Mouse (Mus musculus) left cerebral cortex, postnatal 36 days (tissue): ENCODE measurements around the gene Gm11213. TPM values are rescaled to one million over a fixed set of nuclear protein-coding genes. Genes with fewer than 3 reads are reported as not detected.

Experiments used
- DNase-seq, 2 experiments: peaks; one replicate each; pipeline ENCODE4 v3.0.0; 2021 to 2022; ENCODE audit warnings: low spot score in 2 of 2, mixed read lengths in 1 of 2
- intact Hi-C: fragments of 180-260 bp; cut with DNase I; formaldehyde crosslinking; loops from one replicate; pipeline ENCODE4 v1.15.1; 2025
- total RNA-seq, 2 experiments: library from RNA; stranded (reverse); gene quantifications; 2 replicates each; pipeline ENCODE4 v1.2.3; 2021

The Gm11213 gene
- total RNA-seq = not detected

DNA sequence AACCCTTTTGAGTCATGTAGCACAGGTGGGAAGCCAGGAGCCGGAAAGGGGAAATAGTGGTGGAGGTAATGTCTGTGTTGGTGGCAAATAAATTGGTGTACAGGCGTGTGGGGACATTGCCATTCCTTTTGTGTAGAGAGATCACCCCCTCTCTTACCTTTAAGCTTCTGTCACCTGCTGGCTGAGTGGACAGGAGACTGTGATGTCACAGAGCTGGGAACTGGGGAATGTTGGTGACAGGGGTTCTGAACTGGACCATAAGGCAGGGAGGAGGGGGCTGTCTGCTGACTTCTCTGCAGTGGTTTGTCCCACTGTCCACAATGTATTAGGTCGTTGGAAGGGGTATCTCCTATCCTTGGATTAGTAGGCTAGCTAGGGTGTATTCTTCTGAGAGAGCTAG lies at the start of gene Gm11213:
TSS of gene Gm11213 (minus strand) at position 317 of the 400 bp plus-strand sequence.
- intact Hi-C loops = no loop called here

DNA sequence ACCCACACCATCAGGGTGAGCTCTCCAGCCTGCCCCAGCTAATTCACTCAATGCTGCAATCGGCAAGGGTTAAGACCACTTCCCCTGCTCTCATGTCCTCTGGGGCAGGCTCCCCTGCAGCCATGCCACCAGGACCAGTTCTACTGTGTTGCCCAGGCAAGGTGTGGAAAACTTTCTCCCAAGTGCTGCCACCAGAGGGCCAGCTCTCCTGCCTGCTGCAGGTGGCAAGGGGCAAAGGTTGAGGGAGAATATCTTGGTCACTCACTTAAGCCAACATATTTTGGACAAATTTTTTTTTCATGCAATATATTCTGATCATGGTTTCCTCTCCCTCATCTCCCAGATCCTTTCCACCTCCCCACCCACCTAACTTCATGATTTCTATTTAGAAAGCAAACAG lies 49.3 kb upstream of the Gm11213 start:
- intact Hi-C loops = no loop called here
- no peak for DNase-seq

More for the DNA sequence above, at the start of gene Gm11213:
- no peak for DNase-seq

DNA sequence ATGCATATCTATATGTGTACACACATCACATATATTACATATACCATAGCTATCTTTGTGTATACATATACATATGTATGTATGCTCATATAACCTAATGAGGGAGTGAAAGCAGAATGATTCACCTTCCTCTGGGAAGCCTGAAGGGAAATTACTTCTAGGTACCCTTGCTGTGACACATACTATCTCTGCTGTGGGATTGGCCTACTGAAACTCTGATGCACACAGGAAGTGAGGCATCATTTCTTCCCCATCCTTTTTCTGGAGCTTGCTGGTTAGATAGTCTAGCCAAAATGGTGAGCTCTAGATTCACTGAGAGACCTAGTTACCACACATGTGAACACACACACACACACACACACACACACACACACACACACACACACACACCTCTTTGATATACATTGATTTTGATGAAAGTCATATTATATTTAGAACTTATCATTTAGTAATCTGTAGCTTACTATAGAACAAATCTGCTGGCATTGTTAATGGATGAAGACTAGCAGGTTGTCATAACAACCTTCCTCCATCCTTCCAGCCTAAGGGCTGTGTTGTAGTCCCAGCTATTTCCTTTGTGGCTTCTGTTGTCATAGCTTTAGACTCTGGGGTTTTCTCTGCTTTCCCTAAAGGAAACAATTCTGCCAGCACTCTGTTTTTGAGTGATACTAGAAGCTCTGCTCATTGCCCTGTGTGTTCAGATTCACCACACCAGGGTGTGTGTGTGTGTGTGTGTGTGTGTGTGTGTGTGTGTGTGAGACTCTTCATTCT lies 39.1 kb upstream of the Gm11213 start:
- no peak for DNase-seq
- intact Hi-C loops = no loop called here

DNA sequence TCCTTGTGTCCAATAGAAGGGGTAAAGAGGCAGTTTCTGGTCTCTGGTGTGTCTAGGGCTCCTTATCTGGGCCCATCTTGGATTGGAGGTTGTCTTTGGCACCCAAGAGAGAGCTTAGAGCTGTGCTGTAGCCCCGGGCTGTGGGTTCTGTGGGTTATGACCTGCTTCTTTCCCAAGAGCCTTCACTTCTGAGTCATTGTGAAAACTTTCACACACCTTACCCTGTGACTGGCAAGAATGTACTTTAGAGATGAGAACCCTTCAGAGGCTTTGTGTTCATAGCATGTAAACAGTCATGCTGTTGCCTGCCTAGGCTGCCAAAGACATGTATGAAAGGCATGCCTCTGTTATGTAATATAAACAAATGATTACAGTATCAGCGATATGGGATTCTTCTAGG lies 34.8 kb upstream of the Gm11213 start:
- no peak for DNase-seq
- intact Hi-C loops = no loop called here

DNA sequence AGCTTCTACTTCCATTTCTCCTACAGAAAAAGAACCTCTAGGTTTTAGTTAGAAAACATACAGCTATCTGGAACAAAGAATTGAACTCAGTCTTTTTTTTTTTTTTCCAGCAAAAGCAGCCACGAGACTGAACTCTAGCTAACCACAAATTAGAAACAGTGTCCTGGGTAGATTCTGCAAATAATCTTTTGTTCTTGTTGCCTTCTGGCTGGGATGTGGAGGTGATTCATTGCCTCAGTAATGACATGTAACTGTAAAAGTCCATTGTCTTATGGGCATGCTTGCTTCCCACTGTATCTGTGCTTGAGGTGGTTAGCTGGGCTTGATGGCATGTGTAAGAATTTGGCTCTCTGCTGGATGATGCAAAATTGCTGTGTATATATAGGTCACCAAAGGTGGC lies 33.5 kb upstream of the Gm11213 start:
- DNase-seq = no peak
- intact Hi-C loops = no loop called here

DNA sequence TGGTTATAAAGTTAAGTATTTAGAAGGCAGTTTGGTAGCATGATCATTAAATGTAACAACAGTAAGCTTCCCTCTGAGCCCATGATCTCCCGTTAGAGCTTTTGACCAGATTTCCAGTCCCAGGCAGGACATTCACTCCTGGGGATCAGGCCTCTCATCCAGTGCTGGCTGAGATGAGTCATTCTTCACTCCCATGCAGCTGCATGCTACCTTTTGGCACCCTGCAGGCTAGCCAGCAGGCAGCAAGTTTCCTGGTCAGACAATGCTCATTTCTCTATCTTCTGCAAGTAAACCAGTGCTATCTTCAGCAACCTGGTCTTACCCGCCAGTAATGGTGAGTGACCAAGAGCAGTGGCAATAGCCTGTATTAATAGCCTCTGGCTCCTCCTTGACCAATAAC lies 28.1 kb upstream of the Gm11213 start:
- intact Hi-C loops = no loop called here
- no peak for DNase-seq

DNA sequence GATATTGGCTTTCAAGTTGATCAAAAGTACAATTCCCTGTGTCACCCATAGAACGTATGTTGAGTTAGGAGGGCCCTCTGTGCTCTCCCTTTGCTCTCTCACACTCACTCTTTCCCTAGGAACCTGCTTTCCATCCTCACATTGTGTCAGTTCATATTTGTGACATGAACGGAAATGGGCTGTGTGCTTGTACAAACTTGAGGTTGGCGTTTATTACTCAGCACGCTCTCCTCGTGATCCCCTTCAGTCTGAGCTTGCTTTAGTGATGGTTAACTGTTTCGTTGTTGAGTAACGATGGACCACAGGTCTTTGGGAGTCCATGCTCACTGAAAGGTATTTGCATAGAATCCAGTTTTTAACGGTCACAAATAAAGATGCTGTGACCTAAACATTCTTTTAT lies 22.1 kb upstream of the Gm11213 start:
- DNase-seq = no peak
- intact Hi-C loops = no loop called here

DNA sequence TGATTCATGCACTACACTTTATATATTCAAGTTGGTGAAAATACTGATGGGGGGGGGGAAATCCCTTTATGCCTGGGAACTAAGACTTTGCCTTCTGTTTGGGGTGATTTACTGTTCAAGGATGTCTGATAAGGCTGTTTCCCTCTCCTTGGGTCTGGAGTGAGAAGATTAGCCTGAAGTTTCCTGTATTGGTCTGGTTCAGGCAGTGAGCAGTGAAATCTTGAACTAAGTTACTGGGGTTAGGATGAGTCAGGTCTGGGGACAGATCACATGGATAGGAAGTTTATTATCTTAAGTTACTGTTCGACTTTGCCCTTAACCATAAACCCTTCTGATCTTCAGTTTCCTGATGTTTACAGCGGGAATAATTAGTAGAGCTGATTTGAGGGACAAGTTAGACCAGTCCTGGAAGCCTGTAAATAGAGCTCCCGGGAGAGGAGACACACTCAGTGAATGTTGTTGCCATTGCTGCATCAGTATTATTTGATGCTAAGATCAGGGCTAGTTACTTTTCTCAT lies 20.6 kb upstream of the Gm11213 start:
- intact Hi-C loops = no loop called here
- DNase-seq = no peak

DNA sequence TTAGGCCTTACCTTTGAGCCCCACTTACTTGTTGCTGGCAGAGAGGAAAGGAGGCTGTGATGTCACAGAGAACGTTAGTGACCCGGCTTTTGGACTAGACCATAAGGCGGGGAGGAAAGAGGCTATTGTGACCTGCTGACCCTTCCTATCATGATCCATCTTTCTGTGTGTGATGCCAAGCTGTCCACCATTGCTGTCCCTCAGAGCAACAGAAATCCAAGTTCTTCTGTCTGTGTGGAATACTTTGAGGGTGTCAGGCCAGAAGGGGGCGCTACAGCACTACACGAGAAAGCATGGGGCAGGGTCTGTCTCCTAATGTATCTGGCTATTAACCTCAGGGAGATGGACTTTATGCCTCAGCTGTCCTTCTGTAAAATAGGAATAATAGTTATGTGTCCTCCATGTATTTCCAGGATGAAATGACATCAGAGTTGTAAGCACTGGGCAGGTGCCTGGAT lies 17.3 kb upstream of the Gm11213 start, which contains the start of gene Tex48:
TSS of gene Tex48 (minus strand) at position 51 of the 458 bp plus-strand sequence.
- intact Hi-C loops = no loop called here

DNA sequence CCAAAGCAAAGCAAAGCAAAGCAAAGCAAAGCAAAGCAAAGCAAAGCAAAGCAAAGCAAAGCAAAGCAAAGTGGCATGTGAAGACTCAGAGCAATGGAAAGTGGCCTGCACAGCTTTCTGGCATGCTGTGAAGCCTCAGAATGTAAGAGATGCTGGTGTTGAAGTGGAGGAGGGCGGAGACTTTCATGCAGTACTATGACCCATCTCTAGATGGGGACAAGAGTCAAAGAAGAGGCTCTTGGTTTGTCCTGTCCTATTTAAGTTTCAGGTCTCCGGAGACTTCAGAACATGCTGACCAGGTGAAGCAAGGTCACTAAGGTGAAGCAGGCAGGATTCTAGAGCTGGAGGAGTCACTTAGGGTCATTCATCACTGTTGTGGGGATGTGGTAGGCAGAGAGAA lies 16.8 kb upstream of the Gm11213 start:
- intact Hi-C loops = no loop called here
- no peak for DNase-seq

More for the DNA sequence above, 17.3 kb upstream of the Gm11213 start, which contains the start of gene Tex48:
- no peak for DNase-seq

DNA sequence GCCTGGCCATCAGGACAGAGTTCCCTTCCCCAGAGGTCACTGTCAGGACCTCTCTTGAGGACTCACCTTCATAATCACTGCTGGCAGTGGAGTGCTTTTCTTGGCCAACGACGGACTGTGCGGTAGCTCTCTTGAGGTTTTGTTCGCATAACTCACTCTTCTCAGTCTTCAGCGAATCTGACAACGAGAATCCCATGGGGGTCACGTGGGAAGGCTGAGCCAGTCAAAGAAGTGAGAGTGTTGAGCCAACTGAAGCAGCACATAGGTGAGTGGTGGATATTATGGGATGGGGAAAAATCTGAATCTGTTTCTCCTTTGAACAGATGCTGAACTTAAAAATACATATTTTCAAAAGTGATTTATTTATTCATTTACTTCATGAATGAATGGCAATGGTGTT lies 3.3 kb upstream of the Gm11213 start:
- intact Hi-C loops = no loop called here
- DNase-seq = no peak

DNA sequence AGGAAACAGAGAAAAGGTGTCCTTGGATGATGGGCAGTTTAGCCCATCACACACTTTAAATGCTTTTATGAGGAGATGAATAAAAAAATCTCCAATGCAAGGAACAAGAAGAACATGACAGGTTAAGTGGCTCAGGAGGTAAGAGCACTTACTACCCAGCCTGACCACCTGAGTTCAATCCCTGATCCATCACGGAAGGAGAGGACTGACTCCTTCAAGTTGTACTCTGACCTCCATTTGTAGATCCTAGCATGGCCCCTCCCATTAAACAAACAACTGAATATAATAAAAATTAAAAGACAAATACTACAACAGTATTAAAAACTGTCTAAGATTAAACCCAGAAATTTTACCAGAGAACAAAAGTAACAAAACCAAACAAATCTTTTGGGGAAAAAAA lies 907 bp upstream of the Gm11213 start:
- intact Hi-C loops = no loop called here
- DNase-seq = no peak

DNA sequence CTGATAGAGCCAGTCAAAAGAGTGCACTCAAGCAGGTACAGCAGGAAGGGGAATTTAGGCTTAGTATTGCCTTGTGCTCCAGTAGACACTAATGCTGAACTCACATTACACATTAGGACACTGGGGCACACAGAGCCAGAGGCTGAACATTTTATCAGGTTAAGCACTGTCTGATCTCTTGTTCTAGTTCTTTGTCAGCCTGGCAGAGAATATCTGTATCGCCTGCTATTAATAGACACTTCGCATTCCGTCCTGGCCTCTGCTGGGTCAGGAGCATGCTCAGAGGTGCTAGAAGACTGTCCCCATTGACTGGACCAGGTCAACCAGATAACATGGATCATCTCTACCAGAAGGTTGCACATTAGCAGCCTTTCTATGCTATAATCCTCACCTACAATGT lies 484 bp upstream of the Gm11213 start:
- DNase-seq = no peak
- intact Hi-C loops = no loop called here

DNA sequence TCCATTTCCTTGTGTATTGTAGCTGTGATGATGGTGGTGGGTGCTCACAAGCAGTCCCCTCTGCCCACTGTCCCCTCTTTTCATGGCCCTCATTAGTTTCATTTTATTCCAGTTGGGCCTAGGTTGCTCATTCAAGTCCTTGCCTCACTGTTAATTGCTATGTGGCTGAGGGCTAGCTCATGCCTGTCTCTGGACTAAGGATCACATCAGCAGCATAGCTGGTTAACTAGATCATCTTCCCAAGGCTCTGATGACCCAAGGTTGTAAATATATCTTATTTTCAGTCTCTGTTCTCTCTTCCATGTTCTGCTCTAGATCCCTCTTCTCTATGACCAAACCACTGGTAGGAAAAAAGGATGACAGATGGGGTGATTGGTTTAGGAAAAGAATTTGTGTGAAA lies 3.8 kb downstream of the Gm11213 start:
- DNase-seq = no peak
- intact Hi-C loops = no loop called here

DNA sequence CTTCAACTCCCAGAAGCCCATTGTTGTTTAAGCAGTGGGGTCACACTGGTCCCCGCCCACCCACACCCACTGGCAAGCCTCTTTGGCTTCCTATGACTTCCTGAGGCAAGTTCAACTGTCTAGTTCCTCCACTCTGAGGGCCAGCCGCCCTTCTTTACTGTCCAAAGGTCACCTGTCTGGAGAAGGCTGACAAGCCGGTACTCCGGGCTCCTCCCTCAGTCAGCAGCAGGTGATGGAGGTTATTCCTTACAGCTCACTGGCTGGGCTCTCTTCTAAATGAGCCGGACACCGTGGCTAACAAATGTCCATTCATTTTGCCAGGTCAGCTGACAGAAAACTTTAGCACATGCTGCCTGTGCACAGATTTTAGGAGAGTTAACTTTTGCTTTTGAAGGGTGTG lies 4.3 kb downstream of the Gm11213 start:
- intact Hi-C loops = no loop called here
- DNase-seq = no peak

DNA sequence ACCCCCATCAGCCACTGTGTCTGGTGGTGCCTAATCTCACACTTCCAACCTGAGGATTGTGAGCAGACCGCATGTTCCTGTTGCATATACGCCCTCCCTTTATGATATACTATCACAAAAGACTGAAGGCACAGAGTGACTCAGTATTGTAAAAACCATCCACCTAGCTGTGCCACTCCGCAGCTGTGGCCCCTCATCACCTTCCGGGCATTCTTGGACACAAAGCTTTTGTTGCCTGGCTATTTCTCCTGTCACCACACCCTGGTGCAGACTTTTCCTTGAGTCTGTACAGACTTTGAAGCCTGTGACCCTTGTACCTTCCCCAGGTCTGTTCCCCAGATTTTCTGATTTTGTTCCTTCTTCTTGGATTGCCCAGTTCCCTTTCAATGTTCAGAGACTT lies 9.1 kb downstream of the Gm11213 start:
- no peak for DNase-seq
- intact Hi-C loops = no loop called here

DNA sequence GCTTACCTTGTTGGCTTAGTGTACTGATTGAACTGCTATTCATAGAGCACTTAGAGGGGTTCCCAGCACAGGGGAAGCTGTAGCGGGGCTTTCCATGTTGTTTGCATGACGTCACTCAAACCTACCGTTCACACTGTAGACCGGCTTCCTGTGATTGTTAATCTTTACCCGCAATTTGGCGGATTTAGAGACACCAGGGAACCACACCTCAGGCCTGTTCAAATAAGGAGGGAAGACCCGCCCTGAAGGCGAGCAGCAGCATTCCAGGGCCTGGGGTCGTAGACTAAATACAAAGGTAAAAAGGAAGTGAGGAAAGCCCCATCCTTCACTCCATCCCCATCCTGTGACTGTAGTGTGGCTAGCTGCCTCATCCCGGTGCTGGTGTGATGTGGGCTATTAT lies 9.8 kb downstream of the Gm11213 start:
- no peak for DNase-seq
- intact Hi-C loops = no loop called here

DNA sequence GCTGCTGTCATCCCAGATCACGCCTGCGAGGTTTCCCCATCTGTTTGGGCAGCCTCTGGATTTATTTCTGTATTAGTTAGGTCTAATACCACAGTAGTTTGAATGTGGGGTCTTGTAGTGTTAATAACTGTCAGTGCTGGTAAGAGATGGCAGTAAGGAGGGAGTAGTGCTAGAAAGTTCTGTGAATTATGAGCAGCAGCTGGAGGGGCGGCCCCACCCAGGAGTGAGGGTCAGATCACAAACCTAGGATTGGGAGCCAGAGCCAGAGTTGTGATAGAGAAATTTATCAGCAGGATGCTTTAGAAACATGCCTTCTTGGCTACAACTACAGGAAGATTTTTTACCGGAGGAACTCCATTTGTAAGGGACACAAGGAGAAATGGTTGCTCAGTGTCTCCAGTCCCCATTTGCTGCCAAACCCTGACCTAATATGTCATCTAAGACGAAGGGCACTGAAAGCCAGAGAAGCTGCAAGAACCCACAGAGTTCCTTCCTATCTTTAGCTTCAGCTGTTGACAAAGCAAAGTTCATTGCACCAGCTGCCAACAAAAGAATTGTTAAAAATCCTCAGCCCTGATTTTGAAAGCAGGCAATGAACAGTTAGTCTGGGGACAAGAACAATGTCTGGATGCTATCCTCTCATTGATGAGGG lies 10.5 kb downstream of the Gm11213 start:
- intact Hi-C loops = no loop called here

DNA sequence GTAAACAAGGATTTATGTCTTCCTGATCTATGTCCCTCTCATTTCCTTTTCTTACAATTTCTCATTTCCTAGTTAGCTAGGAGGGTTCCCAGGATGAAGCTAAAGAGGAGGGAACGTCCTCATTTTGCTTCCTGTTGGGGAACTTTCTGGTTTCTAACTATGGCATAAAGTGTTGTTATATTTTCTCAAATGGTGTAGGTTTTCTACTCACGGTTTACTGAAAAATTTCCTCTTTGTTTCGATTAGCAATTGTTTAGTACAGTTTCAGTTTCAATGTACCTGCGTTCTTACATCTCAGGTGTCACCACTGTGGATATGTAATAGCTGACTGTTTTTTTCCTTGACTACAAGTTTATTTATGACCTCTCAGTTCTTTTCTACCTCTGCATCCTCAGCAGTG lies 14.5 kb downstream of the Gm11213 start:
- intact Hi-C loops = no loop called here
- DNase-seq = no peak

More for the DNA sequence above, 10.5 kb downstream of the Gm11213 start:
- DNase-seq = no peak

DNA sequence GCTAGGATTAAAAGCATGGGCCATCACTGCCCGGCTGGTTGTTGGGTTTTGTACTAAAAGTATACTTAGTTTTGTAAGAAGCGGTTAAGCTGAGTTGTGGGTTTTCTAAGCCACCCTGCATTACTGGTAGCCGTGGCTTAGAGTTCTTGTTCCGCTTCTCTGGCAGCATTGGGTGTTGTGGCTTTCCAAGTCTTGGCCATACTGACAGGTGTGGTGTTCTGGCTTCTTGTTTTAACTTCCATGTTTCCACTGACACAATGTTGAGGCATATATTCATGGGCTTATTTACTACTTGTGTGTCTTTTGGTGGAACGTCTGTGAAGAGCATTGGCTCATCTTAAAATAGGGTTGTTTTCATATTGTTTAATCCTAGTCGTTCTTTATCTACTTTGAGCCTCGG lies 15.1 kb downstream of the Gm11213 start:
- DNase-seq = peak in 1 of 2 experiments; percentile 1
- intact Hi-C loops = no loop called here

DNA sequence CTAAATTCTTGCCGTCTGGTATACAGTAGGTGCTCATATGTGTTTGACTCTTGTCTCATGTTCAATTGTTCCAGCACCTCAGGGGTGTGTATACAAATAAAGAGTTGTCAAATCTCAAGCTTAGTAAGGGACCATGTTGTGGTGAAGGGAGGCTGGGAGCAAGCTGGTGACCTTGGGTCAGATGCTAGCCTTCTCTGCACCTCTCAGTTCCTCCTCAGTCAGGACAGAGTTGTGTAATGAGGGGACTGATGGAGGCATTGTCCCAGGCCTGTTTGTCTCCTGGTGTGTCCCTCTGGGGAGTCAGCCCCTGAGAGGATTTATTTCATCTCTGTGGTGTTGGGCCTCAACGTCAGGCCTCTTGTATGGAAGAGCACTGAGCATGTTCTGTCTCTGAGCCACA lies 18.8 kb downstream of the Gm11213 start:
- intact Hi-C loops = no loop called here

More for the DNA sequence above, 18.8 kb downstream of the Gm11213 start:
- no peak for DNase-seq
